Mouse (Mus musculus): ENCODE measurements around the gene Fgg. TPM values are rescaled to one million over a fixed set of nuclear protein-coding genes. Genes with fewer than 3 reads are reported as not detected.
A peak's percentile ranks its signal among the peaks of the same experiment; 100 is the strongest.

Gene Fgg
- polyA plus RNA-seq, 1 experiment from 2014 or later: 0.11 TPM

GRCm38 (mm10) chr3:83055281-83056038, 47.9 kb downstream of the Fgg start, which contains the start of gene Plrg1:
Plrg1 (plus strand) TSS chr3:83055522.
- ATAC-seq: peak; percentile 99
- H3K9ac ChIP-seq (replicated peaks; ENCODE audit: low read depth, low read length): peak within 1 kb of the TSS; percentile 81
- H3K36me3 ChIP-seq (ENCODE audit: control insufficient read depth, insufficient read depth): peaks cover 9% of the 10 kb centered on the region; the same call in 1 of the 2 replicates
- WGBS: under 1% methylated on average over 61 of the region's 61 CpGs
- peak within 1 kb of the TSS; percentile 91 for H3K4me2 ChIP-seq (ENCODE audit: low read length)
- peaks cover 9% of the 10 kb centered on the region for H3K4me1 ChIP-seq (replicated peaks; ENCODE audit: control insufficient read depth, insufficient read depth, low read length)
- H3K9me3 ChIP-seq (ENCODE audit: control insufficient read depth, low read length): no peaks in the 10 kb centered on the region
- H3K27ac ChIP-seq (ENCODE audit: low read length): peak within 1 kb of the TSS; percentile 83
- no peaks in the 10 kb centered on the region for H3K27me3 ChIP-seq (replicated peaks; ENCODE audit: control insufficient read depth, insufficient read depth, low read length)
- H3K4me3 ChIP-seq (replicated peaks; ENCODE audit: low read length): peak within 1 kb of the TSS; percentile 89

DNA sequence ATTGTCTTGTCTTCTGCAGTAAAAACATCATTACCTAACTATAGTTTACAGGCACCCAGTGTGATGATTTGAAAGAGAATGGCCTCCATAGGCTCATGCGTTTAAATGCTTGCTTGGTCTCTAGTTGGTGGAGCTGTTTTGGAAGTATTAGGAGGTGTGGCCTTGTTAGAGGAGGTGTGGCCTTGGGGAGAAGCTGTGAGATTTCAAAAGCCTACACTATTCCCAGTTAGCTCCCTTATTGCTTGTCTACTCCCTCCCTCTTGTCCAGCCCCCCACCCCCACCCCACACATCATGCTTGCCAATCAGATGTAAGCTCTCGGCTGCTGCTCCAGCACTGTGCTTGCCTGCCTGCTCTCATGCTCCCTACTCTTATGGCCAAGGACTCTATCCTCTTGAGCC, 49.5 kb downstream of the Fgg start:
- peaks cover 21% of the 10 kb centered on the region for H3K36me3 ChIP-seq (ENCODE audit: control insufficient read depth, insufficient read depth)
- no peaks in the 10 kb centered on the region for H3K9me3 ChIP-seq (ENCODE audit: control insufficient read depth, low read length)
- no peak overlapping the region for H3K4me3 ChIP-seq (replicated peaks; ENCODE audit: low read length)
- H3K4me2 ChIP-seq (ENCODE audit: low read length): no peak overlapping the region
- H3K27me3 ChIP-seq (replicated peaks; ENCODE audit: control insufficient read depth, insufficient read depth, low read length): no peaks in the 10 kb centered on the region
- H3K4me1 ChIP-seq (replicated peaks; ENCODE audit: control insufficient read depth, insufficient read depth, low read length): peaks cover 9% of the 10 kb centered on the region
- H3K9ac ChIP-seq (replicated peaks; ENCODE audit: low read depth, low read length): no peak overlapping the region
- WGBS: 92% methylated on average over 2 of the region's 2 CpGs
- no peak for ATAC-seq
- H3K27ac ChIP-seq (ENCODE audit: low read length): no peak overlapping the region

Other genes with a start within 250 kb of the Fgg start
- 0.96 and 1.3 TPM in 2 replicates for gene Rbm46, start 131.2 kb upstream of the Fgg start, polyA plus RNA-seq (2015; fragmentation: Nextera tagmentation; extraction: Ambion mirVana)
- gene Lrat, start 103.8 kb upstream of the Fgg start, polyA plus RNA-seq (2015; fragmentation: Nextera tagmentation; extraction: Ambion mirVana): 0.12 and 0.16 TPM in 2 replicates
- gene Fga, start 18.4 kb downstream of the Fgg start, polyA plus RNA-seq (2015; fragmentation: Nextera tagmentation; extraction: Ambion mirVana): 0.10 TPM in 1 of 2 replicates, not detected in the other
- gene Fgb, start 42.1 kb downstream of the Fgg start, polyA plus RNA-seq (2015; fragmentation: Nextera tagmentation; extraction: Ambion mirVana): 0.09 TPM in 1 of 2 replicates, not detected in the other
- gene Plrg1, start 47.8 kb downstream of the Fgg start, polyA plus RNA-seq (2015; fragmentation: Nextera tagmentation; extraction: Ambion mirVana): 112 and 123 TPM in 2 replicates
- 0.51 and 0.68 TPM in 2 replicates for gene Dchs2, start 120.2 kb downstream of the Fgg start, polyA plus RNA-seq (2015; fragmentation: Nextera tagmentation; extraction: Ambion mirVana)

Data from forebrain, embryonic 16.5 days (tissue).